Mouse (Mus musculus) mouse trophoblast stem cell (cell line): Measurements from ENCODE around the gene Iyd.

ENCODE experiments used
- in situ Hi-C, 2 experiments: fragments of 300-500 bp; cut with MseI, MboI; formaldehyde crosslinking; loops; 2 replicates in 1 of 2; 3 replicates in 1 of 2; pipeline ENCODE4 v1.15.1; 2025

Iyd gene

DNA sequence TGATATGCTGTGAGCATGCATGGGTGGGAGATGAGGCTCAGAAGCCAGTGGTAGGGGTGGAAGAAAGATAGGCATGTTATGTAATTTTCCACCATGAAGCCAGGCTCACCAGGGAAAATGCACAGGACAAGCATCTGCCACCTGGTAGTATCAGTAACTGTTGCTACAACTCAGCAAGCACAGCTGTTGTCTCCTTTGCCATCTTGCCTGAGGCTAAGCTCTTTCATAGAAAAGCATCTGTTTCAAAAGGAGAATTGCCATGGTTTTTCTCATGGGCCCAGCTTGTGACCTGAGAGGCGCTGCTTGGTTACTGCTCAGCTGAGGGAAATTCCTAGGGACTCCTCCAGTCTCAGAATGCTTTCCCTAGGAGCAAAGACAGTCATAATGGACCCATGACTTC is 3.7 kb upstream of the Iyd start:
- in situ Hi-C loops = loop anchor here (10.0 kb wide), 1 partner anchor 408 kb away; no protein-coding TSS in a partner anchor

DNA sequence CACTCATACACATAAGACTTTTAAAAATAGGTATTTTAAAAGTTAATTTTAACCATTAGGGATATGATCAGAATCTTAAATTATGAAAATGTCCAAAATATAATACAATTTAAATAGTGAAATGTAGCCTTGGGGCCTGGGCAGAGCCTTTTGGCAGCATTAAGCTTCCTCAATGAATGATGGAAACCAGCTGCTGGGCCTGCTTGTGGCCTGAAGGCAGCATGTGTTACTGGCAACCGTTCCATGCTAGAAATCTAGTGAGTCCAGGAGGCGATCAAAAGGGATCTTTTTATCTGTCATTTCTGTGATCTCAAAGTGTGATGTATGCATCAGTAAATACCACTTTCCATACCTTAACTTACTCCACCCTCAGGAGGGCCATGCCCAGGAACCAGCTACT is 9.3 kb downstream of the Iyd start:
- in situ Hi-C loops = no loop called here

DNA sequence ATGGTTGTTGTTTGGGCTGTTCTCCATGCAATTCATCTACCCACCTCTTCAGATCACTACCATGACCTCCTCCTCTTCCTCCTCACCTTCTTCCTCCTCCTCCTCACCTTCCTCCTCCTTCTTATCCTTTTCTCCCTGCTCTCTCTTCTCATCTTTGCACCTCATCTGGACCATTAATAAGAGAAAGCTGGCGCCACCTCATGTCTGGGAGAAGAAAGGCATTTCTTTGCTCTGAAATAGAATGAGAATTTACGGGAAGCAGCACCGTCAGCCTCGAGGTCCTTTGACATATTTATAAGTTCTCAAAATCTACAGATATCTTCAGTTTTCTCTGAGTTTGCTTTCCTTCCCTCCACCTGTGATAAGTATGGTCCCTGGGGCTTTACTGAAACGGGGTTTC is 15.1 kb downstream of the Iyd start:
- in situ Hi-C loops = no loop called here

GRCm38 (mm10) chr10:3556538-3556937 is 16.5 kb downstream of the Iyd start:
- in situ Hi-C loops = no loop called here

DNA sequence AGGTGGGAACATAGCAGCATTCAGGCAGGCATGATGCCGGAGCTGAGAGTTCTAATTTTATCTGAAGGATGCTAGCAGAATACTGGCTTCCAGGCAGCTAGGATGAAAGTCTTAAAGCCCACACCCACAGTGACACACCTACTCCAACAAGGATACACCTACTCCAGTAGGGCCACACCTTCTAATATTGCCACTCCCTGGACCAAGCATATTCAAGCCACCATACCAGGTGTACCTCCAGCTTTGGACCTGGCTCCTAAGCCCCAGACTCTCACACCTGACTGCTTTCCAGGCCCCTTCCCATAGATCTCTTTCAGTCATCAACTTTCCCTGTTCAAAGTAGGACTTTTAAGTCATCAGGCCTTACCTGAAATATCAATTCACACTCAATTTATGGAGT is 19.1 kb downstream of the Iyd start:
- in situ Hi-C loops = no loop called here

GRCm38 (mm10) chr10:3562165-3562564 is 22.1 kb downstream of the Iyd start:
- in situ Hi-C loops = loop anchor here (10.0 kb wide), 2 partner anchors 243 to 383 kb away; no protein-coding TSS in a partner anchor

DNA sequence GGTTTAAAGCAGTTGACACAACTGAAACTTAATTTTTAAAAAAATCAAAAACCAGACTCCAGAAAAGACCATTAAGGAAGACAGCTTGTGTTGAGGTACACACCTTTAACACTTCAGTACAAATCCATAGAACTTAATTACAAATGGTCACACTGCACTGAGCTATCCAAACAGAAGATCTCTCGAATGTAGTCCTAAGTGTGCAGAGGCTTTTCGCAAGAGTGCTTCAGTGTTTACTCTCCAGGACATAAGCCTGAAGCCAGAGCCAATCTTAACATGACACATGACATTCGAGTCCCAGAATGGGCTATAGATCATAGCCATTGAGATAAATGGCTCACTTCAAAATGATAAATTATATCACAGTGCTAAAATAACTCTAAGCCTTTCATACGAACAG is 25.1 kb downstream of the Iyd start:
- in situ Hi-C loops = loop anchor here (10.0 kb wide), 2 partner anchors 240 to 380 kb away; no protein-coding TSS in a partner anchor

DNA sequence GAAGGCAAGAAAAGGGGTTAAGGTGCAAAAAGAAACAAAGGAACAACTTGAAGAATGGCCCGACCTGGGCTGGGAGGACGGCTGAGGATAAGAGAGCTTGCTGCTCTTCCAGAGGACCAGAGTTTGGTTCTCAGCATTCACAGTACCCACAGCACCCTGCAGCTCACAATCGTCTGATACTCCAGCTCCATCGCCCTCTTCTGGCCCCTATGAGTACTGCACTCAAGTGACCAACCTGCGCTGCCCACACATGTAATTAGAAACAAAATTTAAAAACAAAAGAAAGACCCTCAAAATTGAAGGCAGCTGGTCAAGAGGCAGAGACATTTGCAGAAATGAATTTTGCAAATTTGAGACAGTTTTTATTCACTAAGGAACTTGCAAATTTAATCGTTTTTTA is 27.8 kb downstream of the Iyd start:
- in situ Hi-C loops = loop anchor here (10.0 kb wide), 2 partner anchors 237 to 377 kb away; no protein-coding TSS in a partner anchor

DNA sequence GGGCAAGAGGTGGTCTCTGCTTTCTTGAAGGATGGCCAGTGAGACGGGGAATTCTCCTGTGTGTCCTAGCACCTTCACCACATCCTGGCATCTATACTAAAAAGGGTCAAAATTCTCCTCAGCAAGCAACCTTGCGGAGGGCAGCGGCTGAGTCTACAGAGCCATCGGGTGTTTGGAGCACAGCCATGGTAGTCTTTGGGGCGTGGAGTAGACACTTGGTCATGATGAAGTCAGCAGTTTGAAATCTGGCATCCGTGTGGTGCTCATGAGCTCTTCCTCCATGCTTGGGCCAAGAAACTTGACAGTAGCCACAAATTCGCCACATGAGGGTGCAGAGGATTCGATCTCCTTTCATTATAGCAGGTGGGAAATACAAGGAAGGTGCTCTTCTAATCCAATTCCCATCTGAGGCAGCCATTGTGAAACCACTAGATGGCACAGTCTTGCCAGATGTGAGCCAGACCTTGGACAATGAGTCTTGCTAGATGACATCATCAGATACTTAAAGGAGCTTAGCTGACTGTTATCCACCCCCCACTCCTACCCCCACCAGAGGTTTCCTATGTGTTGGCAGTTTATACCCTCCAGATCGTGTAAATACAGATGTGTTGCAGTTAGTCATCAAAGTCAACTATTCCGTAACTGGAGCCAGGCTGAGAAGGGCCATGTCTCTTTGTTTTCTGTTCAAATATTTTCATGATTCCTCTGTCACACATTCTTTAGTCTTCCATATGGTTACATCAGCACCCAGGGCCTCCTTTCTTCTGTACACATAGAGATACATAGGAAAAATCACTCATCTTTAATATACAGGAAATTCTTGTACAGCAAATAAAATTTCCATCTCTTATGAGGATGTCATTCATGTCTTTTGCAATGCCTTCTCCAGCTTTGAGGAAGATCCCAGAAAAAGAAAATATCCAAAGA is 32.9 kb downstream of the Iyd start:
- in situ Hi-C loops = loop anchor here in 1 of 2 experiments (10.0 kb wide), 1 partner anchor 372 kb away; no protein-coding TSS in a partner anchor

GRCm38 (mm10) chr10:3573905-3574500 is 34.0 kb downstream of the Iyd start:
- in situ Hi-C loops = loop anchor here in 1 of 2 experiments (10.0 kb wide), 1 partner anchor 371 kb away; no protein-coding TSS in a partner anchor

DNA sequence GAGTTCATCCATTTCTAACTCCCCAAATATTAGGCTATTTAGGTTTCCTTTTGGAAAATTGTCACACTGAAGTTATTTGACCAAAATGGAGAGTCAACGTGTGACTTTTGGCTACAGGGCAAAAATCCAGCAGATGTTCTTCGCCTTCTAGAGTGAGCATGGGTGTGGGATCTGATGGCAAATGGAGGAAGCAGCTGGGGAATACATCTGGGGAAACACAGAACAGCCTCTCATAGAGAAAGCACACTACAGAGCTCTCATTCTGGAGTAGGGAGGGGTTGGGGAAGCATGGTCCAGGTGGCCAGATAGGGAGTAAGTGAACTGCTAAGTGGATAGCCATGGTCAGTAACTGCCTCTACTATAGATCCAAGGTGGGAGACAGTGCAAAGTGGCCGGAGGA is 50.6 kb downstream of the Iyd start:
- in situ Hi-C loops = no loop called here

DNA sequence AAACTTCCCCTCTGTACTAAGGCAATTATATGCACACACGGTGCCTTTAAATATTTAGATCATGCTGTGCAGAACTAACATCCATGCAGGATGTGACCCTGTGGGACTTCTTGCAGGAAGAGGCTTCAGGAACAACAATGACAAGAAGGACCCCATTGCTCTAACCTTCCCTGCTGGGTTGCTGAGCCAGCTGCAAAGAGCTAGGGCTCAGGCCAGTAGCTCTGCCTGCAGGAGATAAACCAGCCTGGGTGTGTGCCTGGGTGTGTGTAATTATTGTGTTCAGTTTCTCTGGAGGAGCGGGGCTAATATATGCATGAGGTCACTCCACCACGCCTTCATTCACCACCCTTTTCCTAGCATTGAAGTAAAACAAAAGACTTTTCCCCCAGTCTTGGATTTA is 51.8 kb downstream of the Iyd start:
- in situ Hi-C loops = no loop called here

DNA sequence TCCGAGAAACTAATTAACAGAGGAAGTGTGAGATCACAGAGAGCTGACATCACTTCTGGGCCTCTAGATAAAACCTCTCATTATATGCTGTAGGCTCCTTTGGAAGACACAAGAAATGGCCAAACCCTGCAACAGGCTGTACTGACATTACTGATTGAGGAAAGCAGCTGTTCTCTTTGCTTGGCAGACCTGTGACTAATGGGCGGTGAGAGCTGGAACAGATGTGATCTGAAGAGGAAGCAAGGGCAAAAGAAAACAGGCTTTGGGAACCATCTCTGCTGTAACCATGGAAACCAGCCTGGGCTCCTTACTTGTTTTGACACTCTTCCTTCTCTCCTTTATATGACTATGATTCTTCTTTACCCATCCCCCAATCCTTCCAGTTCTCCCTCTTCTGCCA is 56.7 kb downstream of the Iyd start:
- in situ Hi-C loops = no loop called here

DNA sequence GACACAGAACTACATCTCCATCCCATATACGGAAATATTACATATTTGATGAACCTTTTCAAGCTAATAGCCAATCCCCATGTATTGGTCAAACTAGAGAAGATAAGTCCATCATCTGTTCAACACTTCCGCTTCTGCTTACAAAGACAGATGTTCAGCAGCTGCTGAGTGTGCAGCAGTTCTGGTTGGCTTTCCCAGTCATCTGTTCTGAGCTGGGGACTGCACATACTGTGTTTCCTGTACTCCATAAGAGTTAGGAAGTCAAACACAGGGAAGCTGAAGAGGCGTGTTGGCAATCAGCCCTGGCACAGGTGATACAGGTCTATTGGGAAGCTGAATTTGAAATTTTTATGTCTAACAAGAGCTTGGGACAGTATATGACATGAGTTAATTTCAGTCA is 57.7 kb downstream of the Iyd start:
- in situ Hi-C loops = no loop called here
